Mouse (Mus musculus) urinary bladder, postnatal 4 days (tissue): Measurements from ENCODE around the gene Gm20431.
A peak's percentile ranks its signal among the peaks of the same experiment; 100 is the strongest.
"Not testable (repeated sequence)": the region's sequence is repeated elsewhere in the genome, so short reads cannot be mapped to it uniquely, and the experiment has no call there.

Experiments used
- DNase-seq, 2 experiments: peaks; one replicate each; pipeline ENCODE4 v3.0.0; 2021 to 2022; ENCODE audit warnings: low spot score in 2 of 2

Gm20431 gene

DNA sequence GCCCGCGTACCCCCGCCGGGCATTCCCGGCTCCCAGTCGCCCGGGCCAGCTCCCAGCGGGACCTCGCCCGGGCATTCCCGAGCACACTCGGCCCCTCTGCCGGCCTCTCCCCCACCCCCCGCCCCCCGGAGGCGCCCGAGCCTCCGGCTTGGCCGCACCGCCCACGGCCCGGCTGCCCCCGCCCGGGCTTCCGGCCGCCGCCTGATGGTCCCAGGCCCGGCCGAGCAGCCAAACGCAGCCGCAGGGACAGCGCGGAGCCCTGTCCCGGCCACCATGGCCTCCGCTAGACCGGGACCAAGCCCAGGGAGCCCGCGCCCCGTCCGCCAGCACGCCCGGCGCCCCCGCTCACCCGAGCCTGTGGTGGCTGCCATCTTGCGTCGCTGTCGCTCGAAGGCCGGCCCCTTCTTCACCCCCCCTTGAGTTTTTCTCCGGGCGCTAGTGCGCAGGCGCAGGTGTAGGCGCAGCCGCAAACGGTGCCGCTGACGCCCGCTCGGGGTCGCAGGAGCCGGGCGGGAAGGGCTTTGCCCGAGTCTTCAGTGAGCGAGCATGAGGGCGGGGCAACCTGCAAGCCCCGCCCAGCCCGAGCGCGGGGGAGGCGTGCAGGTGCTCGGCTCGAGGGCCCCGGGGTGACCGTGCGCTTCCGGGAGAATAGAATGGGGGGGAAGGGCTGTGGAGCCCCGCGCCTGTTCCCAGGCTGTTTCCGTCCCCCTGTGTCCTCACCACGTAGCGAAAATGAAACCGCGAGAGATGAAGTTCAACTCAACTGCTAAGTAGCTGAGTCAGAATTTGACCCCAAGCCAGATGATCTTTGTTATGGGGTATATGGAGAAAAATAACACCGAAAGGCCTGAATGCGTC is 29.5 kb downstream of the Gm20431 start, which contains the start of gene Ube2v1:
Ube2v1 (minus strand) TSS at position 505 of the 858 bp plus-strand sequence.
- DNase-seq, result peak; percentile 97 to 98

DNA sequence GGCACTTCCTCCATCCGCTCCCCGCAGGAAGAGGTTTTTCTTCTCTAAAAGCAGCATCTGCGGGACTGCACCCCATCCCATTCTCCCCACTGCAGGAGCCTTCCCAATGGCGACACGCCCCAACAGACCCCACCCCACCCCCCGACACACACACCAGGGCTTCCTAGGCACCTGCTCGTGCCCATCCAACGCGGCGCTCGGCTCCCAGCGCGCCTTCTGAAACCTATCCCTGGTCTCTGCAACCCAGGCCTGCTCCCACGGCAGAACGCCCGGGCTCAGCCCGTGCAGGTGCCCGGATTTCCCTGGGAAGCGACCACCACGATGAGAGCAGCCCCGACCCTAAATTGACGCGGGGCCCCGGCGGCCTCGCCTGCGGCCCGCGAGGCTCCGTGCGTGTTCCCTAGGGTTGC is 30.1 kb downstream of the Gm20431 start:
- peak in 1 of 2 experiments; percentile 30 for DNase-seq

DNA sequence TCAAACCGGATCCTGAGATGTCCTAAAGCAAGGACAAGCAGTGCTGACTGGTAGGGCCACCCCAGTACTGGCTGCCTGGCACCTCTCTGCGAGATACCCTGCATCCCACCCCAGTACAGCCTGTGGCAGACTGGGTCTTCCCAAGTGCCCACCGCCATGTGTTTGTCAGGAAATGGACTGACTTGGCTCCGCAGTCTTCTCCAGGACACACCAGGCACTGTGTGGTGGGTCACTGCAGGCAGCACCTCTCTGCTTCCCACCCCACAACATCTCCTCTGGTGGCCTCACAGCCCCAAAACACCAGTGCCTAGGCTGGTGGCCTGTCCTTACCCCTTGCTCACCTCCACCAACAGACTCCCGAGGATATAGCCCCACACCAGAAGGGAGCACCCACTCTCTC is 30.9 kb downstream of the Gm20431 start:
- DNase-seq, result no peak

DNA sequence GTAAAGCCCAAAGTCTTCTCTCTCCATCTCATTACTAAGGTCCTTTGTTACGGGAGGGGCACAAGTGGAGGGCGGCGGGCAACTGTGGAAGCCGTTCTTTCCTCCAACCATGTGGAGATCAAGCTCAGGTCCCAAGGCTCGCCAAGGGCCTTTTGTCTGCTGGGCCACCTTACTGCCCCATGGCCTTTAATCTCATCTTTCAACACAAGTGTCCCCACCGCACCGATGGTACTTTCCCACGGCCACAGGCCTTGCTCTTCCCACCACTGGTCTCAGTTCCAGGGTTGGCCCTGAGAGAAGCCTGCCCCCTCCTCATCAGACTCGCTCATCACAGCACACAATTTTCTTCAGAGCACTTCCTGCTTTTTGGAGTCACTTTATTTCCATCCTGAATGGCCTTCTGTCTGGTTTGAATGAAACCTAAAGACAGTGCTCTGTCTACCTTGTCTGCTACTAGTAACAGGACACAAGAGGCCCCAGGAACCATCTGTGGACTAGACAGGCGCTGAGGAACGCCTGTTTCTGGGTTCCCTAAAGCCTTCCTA is 31.6 kb downstream of the Gm20431 start:
- DNase-seq, result no peak

DNA sequence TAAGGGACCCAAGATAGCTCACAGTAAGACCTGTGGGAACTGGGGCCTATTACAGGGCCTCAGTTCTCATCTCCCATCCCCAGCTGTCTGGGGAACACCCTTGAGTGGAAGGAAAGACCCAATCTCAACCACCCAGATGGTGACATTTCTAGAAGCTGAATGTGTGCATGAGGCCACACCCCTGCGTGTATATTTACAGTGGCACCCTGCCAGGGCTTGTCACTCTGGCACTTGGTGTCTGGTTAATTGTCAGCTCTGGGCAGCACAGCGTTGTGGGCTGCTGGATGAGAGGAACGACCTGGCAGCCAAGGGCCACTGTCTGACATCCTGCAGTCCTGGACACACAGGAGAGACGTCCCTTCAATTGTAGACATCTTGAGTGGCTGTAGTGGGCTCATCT is 32.4 kb downstream of the Gm20431 start:
- no peak for DNase-seq

DNA sequence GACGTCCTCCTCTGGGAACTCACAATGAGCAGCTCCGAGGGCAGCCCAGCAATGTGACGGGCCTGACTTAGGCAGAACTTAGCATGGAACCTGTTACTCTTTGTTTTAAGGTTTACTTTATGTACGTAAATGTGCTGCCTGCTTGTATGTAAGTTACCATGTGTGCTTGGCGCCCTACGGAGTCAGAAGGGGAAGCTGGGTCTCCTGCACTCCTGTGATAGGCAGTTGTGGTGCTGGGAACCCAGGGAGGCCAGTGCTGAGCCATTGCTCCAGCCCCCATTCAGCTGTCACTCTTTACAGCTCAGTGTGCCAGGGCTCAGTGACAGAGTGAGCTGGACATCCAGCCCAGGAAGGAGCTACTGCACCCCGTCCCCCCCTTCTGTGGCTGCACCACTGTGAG is 34.3 kb downstream of the Gm20431 start:
- DNase-seq, result no peak

DNA sequence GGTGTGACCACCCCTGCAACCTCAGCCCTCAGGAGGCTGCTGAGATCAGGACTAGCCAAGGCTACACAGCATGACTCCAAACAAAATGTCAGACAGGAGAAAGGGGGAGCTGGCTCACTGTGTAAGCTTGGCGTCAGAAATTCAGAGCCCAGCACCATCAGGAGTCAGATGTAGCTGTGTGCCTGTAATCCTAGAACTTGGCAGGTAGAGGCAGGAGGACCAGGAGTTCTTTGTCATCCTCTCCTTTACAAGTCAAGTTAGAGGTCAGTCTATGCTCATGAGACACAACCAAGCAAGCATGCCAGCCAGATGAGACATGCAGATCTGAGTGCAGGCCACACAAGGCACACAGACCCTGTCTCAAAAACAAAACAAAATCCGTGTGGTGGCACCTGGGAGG is 35.6 kb downstream of the Gm20431 start:
- DNase-seq, result no peak

DNA sequence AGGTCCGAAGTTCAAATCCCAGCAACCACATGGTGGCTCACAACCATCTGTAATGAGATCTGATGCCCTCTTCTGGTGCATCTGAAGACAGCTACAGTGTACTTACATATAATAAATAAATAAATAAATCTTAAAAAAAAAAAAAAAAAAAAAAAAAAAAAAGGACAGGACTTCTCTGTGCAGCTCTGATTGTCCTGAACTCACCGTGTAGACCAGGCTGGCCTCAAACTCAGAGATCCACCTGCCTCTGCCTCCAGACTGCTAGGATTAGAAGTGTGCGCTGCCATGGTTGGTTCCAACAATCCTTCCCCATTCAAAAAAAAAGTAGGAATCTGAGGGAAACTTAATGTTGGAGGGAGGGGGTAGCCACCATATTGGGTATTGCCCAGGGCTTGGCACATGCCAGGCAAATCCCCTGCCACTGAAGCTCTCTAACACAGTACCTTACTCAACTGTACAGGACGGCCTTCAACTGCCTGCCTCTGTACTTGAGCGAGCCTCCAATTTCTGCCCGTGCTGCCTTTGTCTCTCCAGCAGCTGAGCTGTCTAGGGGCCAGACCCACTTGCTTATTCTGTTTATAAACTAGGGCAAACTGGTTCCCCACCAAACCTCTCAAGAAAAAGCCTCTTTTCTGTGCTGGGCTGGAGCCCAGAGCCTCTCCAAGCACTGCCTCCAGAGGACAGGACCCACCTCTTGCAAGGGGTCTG is 36.8 kb downstream of the Gm20431 start:
- DNase-seq, result no peak

DNA sequence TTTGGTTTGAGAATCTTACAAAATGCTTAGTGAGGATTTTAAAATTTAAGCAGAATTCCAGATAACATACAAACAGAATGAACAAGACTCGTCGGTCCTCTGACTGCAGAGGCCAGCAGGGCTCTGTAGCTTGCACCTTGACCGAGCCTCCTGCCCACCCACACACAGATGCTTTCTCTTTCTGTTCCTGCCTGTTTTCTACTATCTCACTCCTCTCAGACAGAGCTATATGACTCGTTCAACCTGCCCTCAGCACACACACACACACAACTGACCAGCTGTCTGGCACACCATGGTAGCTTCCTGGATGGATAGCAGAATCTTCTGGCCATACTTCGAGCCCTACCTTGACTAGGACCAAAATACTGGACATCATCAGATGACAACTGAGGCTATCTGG is 38.3 kb downstream of the Gm20431 start:
- no peak for DNase-seq

DNA sequence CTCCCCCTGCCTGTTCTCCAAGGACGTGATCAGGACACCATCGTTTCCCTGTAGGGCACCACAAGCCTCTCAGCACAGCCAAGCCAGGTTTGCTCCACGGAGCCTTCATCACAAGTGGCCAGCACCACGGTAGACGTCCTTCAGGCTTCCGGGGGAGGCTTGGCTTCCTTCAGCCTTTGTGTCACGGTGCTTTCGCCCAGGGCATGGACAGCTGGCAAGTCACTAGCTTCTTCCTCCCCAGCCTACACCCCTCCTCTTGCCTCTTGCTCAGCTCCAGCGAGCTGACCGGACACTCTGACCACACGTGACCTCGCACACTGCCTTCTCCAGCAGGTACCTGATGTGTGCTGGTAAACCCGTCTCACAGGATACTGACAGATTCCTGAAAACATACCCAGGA is 38.9 kb downstream of the Gm20431 start:
- no peak for DNase-seq

DNA sequence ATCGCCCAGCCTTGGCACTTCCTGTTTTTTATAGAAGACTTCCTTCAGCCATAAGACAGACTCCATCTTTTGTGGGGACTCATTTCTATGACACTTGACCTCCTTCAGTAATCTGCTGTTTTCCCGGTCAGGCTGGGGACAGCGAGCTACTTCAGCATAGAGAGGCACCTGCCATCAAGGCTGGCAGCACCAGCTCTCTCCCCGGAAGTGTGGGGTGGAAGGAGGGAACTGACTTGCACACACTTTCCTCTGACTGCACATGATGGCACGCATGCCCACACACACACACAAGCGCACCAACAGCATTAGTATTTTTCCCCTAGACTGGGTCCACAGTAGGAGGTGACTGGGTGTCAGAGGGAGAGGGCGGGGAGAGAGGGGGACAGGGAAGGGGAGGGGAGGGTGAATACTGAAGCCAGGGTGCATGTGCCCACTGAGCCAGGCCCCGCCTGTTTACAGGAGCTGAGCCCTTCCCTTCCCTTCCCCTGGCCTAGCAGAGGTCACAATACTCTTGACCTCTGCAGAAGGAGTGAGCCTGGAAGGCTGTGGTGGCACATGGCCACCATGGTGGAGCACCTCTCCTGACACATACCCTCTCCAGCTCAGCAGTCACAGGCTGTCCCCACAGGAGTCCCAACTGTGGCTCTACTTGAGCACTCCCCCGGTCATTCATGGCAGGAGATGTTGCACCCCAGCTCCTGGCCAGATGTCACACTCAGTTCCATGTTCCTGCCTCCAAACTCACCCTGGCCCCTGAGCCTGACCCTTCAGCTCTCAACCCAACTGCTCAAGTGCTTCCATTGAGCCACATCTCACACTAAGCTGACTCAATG is 39.8 kb downstream of the Gm20431 start:
- no peak for DNase-seq

DNA sequence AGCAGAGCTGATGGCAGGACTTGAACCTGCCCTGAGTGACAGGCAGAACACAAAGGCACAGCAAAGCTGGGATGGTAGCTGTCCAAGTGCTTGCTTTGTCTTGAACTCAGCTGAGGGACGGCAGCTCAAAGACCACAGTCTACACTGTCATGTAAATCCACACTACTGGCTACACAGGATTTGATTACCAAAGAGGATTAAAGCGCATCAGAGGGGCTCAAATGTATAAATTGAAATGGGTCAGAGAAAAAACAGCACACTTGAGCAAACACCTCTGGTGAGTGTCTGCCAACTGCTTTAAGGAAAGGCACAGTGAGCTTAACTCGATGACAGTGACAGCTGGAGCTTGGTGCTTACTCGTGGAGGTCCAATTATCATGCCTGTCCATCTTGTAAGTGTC is 43.8 kb downstream of the Gm20431 start:
- DNase-seq, result no peak

DNA sequence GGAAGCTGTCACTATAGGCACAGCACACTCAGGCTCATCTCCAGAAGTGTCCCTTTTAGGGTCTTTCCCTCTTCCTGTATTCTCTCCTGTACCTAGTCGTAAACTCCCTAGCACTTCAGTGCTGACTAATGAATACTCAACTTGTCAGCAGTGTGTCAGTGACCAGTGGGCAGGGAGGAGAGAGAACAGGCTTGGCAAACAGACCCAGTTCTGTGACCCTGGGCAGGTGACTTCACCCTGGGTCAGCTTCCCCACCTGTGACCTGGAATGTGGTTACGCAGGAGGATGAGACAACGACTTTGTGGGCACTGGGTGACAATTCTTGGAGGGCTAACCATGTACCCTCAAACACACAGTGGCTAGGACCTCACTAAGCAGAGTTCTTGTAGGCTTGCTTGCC is 44.3 kb downstream of the Gm20431 start:
- DNase-seq, result no peak

DNA sequence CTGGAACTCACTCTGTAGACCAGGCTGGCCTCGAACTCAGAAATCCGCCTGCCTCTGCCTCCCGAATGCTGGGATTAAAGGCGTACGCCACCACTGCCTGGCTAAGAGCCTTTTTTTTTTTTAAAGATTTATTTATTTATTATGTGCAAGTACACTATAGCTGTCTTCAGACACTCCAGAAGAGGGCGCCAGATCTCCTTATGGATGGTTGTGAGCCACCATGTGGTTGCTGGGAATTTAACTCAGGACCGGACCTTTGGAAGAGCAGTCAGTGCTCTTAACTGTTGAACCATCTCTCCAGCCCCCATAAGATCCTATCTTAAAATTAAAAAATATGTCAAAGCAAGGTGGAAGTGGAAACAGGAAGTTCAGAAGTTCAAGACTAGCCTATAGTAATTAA is 48.0 kb downstream of the Gm20431 start:
- DNase-seq, result not testable (repeated sequence)

DNA sequence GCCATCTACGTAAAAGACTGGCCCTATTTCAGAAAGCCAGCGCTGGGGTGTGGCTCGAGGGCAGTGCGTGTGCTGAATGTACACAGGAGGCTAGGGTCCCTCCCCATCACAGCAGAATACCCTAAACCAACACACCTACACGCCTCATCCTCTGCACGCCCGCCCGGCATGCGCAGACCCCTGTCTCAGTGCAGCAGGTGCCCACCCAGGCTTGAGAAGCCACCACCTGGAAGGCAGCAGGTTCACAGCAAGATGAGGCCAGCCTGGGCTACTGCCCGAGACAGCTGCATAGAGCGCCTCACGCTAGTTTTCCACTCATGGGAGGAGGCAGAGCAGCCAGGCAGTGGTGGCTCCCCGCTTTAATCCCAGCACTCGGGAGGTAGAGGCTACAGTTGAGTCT is 49.2 kb downstream of the Gm20431 start:
- DNase-seq, result no peak

DNA sequence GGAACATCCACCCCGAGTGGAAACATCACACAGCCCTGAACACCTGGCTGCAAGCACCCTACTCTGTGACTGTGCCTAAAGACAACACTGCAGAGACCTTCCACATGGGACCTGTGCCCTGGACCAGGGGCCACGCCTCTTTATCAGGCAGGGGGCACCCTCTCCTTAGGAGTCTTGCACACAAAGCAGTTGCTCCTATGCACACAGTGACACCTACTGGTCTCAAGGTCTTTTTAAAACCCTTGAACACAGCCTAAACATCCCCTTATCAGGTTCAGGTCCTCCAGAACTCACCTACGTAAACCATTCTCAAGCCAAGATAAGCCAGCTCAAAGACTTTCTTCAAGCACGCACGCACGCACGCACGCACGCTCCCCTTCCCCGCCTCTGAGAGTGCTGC is 50.0 kb downstream of the Gm20431 start:
- DNase-seq, result no peak

DNA sequence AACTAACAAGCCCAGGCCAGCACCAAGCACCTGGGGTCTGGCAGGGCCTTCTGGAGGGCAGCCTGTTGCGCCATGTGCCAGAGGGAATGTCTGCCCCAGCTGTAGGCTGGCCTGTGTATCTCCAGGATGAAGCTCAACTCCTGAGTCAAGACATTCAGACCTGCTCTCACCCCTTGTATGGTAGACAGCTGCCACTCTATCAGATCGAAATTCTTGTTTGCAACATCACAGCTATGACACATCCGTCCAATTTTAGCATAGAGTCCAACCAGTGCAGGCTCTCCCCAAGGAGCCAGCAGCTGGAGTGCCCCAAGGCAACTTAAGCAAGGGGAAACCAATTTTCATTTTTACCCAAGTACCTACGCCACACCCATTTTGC is 54.6 kb downstream of the Gm20431 start:
- DNase-seq, result no peak

DNA sequence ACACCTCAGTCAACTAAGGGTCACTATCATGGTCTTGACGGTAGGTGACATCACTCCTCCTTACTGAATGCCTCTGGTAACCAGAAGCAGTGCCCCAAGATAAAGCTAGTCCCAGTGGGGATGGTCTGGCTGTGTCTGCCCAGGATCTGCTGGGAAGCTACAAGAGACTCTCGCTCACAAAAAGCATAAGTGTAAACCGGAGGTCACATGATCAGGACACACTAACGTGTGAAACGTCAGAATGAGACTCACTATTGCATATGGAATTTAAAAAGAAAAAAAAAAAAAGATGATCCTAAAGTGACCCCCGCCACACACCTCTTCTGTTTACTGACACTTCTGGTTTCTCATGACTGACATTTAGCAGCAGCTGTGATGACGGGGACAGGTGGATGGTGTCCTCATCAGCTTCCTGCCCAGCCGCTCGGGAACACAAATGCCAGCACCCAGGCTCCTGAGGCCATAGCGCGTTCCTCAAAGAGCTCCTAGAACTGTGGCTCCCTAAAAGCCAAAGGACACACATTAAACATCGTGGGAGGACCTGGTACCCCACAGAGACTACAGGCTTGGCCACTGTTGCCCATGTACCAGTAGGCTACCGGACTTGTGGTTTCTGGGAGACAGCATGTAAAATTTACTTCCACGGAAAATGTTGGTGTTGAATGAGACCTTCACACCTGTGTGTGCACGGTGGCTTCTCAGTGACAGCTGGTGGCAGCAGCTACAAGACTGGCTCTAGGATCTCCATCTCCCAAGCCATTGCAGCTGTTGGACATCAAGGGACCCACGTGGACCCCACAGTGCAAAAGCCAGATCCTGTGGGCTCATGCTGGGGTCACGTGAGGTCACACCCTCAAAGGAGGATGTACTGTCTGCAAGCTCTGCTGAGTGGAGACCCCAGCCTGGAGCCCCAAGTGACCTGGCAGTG is 55.2 kb downstream of the Gm20431 start:
- no peak for DNase-seq

DNA sequence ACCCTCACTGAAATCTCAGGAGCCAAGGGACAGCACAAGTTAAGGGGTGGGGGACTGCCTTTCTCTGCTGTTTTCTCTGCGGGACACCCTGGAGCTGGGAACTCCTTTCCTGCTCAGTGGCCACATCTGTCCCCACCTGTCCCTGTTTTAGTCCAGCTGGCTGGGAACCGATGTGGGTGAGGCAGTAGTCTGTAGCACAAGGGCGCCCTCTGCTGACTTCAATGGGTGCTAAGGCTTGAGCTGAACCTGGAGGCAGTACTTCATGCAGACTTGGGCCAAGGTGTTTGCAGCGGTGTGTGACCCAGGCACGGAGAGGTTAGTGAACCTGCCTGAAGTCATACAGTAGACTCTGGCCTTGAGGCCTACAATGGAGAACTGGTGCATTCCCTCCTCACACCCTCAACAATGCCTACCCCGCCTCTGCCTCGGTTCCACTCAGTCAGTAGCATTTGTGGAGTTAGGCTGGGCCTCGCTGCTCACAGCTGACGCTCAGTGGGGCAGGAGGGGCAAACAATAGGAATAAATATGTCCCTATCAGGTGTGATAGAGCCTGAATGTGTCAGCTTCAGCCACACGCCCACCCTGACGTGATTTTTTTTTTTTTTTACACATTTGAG is 56.0 kb downstream of the Gm20431 start:
- peak; percentile 79 to 91 for DNase-seq

DNA sequence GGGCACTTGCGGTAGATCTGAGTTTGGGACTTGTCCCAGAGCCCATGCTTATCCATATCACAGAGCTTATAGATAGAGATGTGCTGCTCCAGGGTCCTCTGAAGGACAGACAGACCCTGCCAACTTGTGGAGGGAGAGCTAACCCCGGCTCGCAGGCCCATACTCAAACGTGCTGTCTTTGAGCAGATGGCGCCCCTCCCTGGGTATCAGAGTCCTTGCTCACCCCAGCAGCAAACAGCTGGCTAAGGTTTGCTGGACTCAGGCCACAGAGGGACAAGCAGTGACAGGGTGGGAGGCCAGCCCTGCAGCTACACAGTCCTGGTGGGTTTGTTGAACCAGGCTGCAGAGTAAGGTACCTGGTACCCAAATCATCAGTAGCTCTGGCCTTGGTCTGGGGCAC is 58.3 kb downstream of the Gm20431 start:
- DNase-seq, result peak in 1 of 2 experiments; percentile 45
